Mouse (Mus musculus) midbrain, embryonic 14.5 days (tissue): ENCODE results near the gene Ghdc. TPM values are rescaled to one million over a fixed set of nuclear protein-coding genes. Genes with fewer than 3 reads are reported as not detected.

Experiments used
- ATAC-seq: fragments of 200-750 bp; cut with Nextera tagmentation; 2 replicates; pipeline ENCODE4 v1.8.0; 2017; ENCODE audit warnings: moderate number of reproducible peaks, moderate library complexity; ENCODE audit not compliant: low FRiP score, low TSS enrichment
- DNase-seq: peaks from one replicate; pipeline ENCODE4 v3.0.0-alpha.2; 2015
- H3K27ac ChIP-seq: fragments of 300-500 bp; sonication (generic); replicated peaks from 2 replicates; pipeline ENCODE4 v1.5.1; 2014; ENCODE audit warnings: mild to moderate bottlenecking, low read depth, low read length, moderate library complexity
- H3K27me3 ChIP-seq: fragments of 300-500 bp; sonication (generic); 2 replicates; pipeline ENCODE4 v1.6.1; 2014; ENCODE audit warnings: low read length, control low read depth, mixed read lengths; ENCODE audit not compliant: control insufficient read depth, insufficient read depth
- H3K36me3 ChIP-seq: fragments of 300-500 bp; sonication (generic); 2 replicates; pipeline ENCODE4 v1.6.1; 2014; ENCODE audit warnings: low read length, control low read depth; ENCODE audit not compliant: control insufficient read depth, insufficient read depth
- H3K4me1 ChIP-seq: fragments of 300-500 bp; sonication (generic); 2 replicates; pipeline ENCODE4 v1.6.1; 2014; ENCODE audit warnings: mild to moderate bottlenecking, antibody characterized with exemption, low read length, control low read depth; ENCODE audit not compliant: control insufficient read depth, insufficient read depth
- H3K4me2 ChIP-seq: fragments of 300-500 bp; sonication (generic); 2 replicates; pipeline ENCODE4 v1.6.1; 2014; ENCODE audit warnings: mild to moderate bottlenecking, low read length, moderate library complexity
- H3K4me3 ChIP-seq: fragments of 300-500 bp; sonication (generic); replicated peaks from 2 replicates; pipeline ENCODE4 v1.5.1; 2014; ENCODE audit warnings: low read depth, low read length
- H3K9ac ChIP-seq: fragments of 300-500 bp; sonication (generic); replicated peaks from 2 replicates; pipeline ENCODE4 v1.6.1; 2014; ENCODE audit warnings: mild to moderate bottlenecking, low read length, moderate library complexity
- H3K9me3 ChIP-seq: fragments of 300-500 bp; sonication (generic); 2 replicates; pipeline ENCODE4 v1.6.1; 2016; ENCODE audit warnings: low read length, control low read depth, mixed read lengths; ENCODE audit not compliant: control insufficient read depth
- WGBS: fragments of 180-500 bp; shearing (Covaris S2); extraction: QIAGEN DNeasy Blood & Tissue Kit; methylation state at CpG from one replicate; pipeline ENCODE4 v1.1.7; 2014; 5-methylcytosine and 5-hydroxymethylcytosine counted together
- polyA plus RNA-seq: library from polyadenylated mRNA; unstranded; fragments of >200 nt; fragmentation: Nextera tagmentation; extraction: Ambion mirVana; gene quantifications from 2 replicates; pipeline ENCODE4 v1.2.1, GENCODE M21; 2014

The Ghdc gene
- polyA plus RNA-seq, 1 experiment from 2014 or later: 3.0 TPM

DNA sequence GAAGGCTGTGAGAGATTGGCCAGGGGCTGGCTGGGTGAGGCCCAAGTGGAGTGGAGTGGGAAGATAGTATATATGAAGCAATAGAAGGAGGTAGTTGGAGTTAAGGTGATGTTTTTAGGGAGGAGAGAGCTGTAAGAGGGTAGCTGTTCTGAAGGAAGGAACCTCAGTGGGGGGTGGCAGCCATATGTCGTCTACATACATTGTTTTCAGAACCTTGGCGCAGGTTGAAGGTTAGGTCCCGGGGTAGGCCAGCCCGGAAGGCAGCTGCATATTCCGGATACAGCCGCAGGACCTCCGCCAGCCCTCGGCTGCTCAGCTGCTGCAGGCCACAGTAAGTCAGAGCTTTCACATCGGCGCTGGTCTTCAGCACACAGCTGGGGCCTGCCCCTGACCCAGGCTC, 24.2 kb downstream of the Ghdc start:
- Histone ChIP-seq H3K27me3 (no peaks in the 10 kb centered on the region), H3K4me2 (no peak overlapping the region), H3K9me3 (no peaks in the 10 kb centered on the region), H3K4me3 (no peak overlapping the region), H3K9ac (no peak overlapping the region), H3K4me1 (no peaks in the 10 kb centered on the region), H3K27ac (no peak overlapping the region), H3K36me3 (peaks cover 47% of the 10 kb centered on the region)
- ATAC-seq: no peak
- WGBS: 89% methylated on average over 10 of the region's 10 CpGs
- DNase-seq: no peak

DNA sequence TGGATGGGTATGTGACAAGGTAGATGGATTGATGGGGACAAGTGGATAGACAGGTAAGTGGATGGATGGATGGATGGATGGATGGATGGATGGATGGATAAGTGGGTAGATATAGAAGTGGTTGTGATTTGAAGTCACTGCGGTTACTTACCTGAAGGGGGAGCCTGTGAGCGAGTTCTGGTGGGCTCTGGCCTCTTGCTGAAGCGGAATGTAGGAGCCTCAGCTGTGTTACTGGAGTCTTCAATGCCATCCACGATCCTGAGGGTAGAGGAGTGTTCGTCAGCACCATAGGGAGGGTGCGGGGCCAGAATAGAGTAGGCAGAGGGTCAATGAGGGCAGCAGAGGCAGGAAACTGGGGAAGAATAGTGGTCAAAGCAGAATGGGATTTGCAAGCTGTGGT, 25.7 kb downstream of the Ghdc start:
- WGBS: 14% methylated on average over 6 of the region's 6 CpGs
- H3K27ac ChIP-seq: no peak overlapping the region
- no peaks in the 10 kb centered on the region for H3K4me1 ChIP-seq
- H3K4me3 ChIP-seq: no peak overlapping the region
- H3K4me2 ChIP-seq: no peak overlapping the region
- ATAC-seq (0 out of 2 replicates have a peak, but pooled peaks have one; percentile 11), DNase-seq (peak; percentile 83)
- no peak overlapping the region for H3K9ac ChIP-seq
- peaks cover 41% of the 10 kb centered on the region for H3K36me3 ChIP-seq
- H3K9me3 ChIP-seq: no peaks in the 10 kb centered on the region
- no peaks in the 10 kb centered on the region for H3K27me3 ChIP-seq

DNA sequence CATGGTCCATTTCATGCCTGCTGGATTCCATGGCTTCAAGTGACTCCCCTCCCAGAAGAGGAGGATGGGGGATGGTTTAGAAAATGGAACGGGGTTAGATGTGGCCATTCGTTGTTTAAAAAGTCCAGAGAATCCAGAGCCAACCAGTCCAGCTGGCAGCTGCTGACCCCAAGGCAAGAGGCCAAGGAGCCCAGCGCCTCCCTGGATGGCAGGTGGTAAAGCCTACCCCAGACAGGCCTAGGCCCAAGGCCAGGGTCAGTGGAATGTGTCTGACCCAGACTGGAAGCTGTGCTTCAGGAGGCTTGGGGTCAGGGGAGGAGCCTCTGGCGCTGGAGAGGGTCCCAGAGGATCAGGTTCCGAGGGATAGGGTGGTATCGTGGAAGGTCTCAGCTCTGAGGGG, 29.4 kb downstream of the Ghdc start:
- Histone ChIP-seq H3K9me3 (no peaks in the 10 kb centered on the region), H3K4me3 (no peak overlapping the region), H3K9ac (no peak overlapping the region), H3K36me3 (peaks cover 22% of the 10 kb centered on the region), H3K27me3 (no peaks in the 10 kb centered on the region), H3K4me2 (no peak overlapping the region), H3K27ac (no peak overlapping the region), H3K4me1 (peaks cover 14% of the 10 kb centered on the region)
- DNase-seq: no peak
- ATAC-seq: no peak
- WGBS: 71% methylated on average over 6 of the region's 6 CpGs

DNA sequence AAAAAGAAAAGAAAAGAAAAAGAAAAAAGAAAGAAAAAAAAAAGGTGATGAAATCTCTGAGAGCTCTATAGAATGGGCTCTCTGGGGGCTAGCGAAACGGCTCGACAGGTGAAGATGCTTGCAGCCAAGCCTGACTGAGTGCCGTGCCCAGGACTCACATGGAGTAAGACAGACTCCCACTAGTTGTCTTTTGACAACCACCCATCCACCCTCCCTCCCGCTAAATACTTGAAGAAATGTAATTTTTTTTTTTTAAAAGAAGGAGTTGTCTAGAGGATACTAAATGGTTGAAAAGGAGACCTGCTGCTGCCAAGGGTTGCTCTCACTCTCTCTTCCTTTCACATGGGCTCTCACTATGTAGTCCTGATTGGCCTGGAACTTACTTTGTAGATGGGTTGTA, 32.0 kb downstream of the Ghdc start:
- H3K9me3 ChIP-seq: no peaks in the 10 kb centered on the region
- 16% methylated on average over 5 of the region's 5 CpGs for WGBS
- H3K27ac ChIP-seq: peak overlapping the region; percentile 85
- H3K4me3 ChIP-seq: peak overlapping the region; percentile 98
- no peaks in the 10 kb centered on the region for H3K27me3 ChIP-seq
- DNase-seq (no peak), ATAC-seq (no peak)
- H3K9ac ChIP-seq: peak overlapping the region; percentile 64
- peaks cover 13% of the 10 kb centered on the region for H3K36me3 ChIP-seq
- peak overlapping the region; percentile 69 for H3K4me2 ChIP-seq
- peaks cover 19% of the 10 kb centered on the region for H3K4me1 ChIP-seq

DNA sequence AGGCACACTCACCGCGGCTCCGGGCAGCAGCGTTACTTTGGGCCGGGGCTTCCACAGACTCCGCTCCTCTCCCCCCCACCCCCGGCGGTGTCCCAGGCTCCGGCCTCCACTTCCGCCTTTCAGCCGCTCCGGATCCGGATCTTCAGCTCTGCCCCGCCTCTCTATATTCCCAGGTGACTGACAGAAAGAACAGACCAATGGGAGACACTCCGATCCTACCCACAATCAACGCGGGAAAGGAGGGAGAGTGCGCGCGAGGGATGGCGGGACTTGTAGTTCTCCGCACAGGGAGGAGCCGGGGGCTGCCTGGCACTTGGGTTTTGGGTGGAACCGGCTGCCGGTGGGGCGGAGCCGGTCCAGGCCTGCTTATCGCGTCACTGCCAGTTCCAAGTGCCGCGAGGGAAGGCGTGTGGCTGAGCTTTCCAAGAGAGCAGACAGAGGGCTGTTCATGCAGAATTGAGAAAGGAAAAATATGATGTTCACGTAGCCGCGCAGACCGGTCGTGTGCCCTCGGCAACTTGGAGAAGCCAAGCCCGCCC, 32.6 kb downstream of the Ghdc start, which contains the start of gene Rab5c:
Gene Rab5c (minus strand): TSS at position 150 of the 539 bp plus-strand sequence.
- ATAC-seq (peak; percentile 98), DNase-seq (peak; percentile 98)
- Histone ChIP-seq H3K27ac (peak within 1 kb of the TSS; percentile 85), H3K9me3 (no peaks in the 10 kb centered on the region), H3K4me2 (peak within 1 kb of the TSS; percentile 87), H3K36me3 (peaks cover 11% of the 10 kb centered on the region), H3K4me3 (peak within 1 kb of the TSS; percentile 98), H3K27me3 (no peaks in the 10 kb centered on the region), H3K9ac (peak within 1 kb of the TSS; percentile 91), H3K4me1 (peaks cover 19% of the 10 kb centered on the region)
- WGBS: under 1% methylated on average over 39 of the region's 39 CpGs

DNA sequence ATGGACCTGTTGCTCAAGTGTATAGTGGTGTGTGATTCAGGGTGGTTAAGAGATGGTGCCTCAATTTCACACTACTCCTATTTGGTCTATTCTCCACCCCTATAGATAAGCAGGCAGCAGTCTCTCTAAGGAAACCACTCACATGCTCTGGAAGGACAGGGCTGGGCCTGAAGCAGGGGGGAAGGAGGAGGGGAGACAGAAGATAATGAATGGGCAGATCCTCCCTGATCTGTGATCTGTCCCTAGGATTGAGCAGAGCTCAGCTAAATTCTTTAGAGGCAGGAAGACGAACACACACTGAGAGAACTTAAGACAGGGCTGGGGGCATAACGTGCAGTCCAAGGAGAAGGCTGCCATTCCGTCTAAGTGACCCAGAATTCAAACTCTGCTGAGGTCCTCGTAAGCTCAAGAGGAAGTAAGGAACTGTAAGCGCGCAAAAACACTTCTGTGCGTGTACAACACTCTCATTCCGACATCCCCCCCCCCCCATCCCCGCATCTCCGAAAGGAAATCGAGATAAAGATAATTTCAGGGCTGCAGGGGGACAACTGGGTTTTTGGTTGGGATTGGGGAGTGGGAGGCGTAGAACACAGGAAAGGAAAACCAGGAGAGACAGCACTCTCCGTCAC, 33.5 kb downstream of the Ghdc start:
- Histone ChIP-seq H3K4me3 (peak overlapping the region; percentile 98), H3K27ac (no peak overlapping the region), H3K27me3 (no peaks in the 10 kb centered on the region), H3K9me3 (no peaks in the 10 kb centered on the region), H3K9ac (peak overlapping the region; percentile 91), H3K4me1 (peaks cover 19% of the 10 kb centered on the region), H3K36me3 (peaks cover 13% of the 10 kb centered on the region), H3K4me2 (peak overlapping the region; percentile 87)
- no peak for ATAC-seq
- no peak for DNase-seq
- WGBS: 2% methylated on average over 13 of the region's 13 CpGs

DNA sequence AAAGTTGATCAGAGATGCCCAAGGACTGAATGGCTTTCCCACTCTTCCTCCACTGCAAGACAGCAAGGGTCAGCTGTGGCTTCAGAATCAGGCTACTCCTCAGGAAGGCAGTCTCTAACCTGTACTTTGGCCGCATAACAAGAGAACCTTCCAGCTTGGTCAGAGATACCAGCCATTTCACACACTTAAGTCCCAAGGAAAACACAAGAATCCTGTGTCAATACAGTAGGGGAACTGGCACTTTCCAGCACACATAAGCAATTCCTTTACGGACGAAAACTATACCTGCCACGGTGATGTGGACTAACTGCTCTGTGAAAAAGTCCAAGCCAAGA, 34.0 kb downstream of the Ghdc start:
- H3K36me3 ChIP-seq: peaks cover 14% of the 10 kb centered on the region
- ATAC-seq (no peak), DNase-seq (no peak)
- no peaks in the 10 kb centered on the region for H3K9me3 ChIP-seq
- H3K4me3 ChIP-seq: peak overlapping the region; percentile 98; the same call in 1 of the 2 replicates
- peaks cover 19% of the 10 kb centered on the region for H3K4me1 ChIP-seq
- no peak overlapping the region for H3K27ac ChIP-seq
- WGBS: 81% methylated on average over 4 of the region's 4 CpGs
- peak overlapping the region; percentile 87 for H3K4me2 ChIP-seq
- peak overlapping the region; percentile 91; the same call in 1 of the 2 replicates for H3K9ac ChIP-seq
- H3K27me3 ChIP-seq: no peaks in the 10 kb centered on the region

DNA sequence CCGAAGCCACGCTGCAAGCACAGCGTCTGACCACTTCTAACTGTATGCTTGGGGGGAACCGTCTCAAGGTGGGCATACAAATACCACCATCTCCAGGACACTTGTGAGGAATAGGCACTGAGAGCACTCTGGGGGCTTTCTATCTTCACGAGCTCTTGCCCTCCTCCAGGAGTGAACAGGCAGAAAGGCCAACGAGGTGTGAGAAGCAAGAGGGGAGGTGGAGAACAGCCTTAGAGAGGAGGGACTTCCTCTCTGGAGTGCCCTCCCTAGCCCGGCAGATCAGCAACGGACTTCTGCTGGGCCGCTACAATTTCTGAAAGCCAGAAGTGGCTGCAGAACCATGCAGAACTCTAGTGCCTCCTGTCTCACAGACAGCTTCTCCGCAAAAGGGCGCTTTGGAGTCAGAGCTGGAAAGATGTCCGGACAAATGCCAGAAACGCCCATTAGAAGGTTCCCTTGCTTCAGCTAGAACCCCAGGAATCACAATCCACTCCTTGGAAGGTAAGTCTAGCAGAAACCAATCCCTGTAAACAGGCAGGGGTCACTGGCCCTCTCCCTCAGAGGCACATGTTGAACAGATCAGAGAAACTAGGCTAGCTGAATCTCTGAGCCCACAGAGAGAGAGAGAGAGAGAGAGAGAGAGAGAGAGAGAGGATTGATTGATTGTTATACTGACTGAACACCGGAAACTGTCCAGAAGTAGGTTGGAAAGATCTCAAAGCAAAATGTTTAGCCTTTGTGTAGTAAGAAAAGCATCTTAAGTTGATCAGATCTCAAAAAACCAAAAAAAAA, 34.6 kb downstream of the Ghdc start:
- DNase-seq: no peak
- Histone ChIP-seq H3K27me3 (no peaks in the 10 kb centered on the region), H3K4me3 (no peak overlapping the region), H3K36me3 (peaks cover 10% of the 10 kb centered on the region; the same call in 1 of the 2 replicates), H3K27ac (no peak overlapping the region), H3K4me1 (peaks cover 19% of the 10 kb centered on the region), H3K4me2 (peak overlapping the region; percentile 87), H3K9me3 (no peaks in the 10 kb centered on the region), H3K9ac (no peak overlapping the region)
- 85% methylated on average over 14 of the region's 14 CpGs for WGBS
- ATAC-seq: no peak
